Mouse (Mus musculus): ENCODE measurements at regions not wholly inside any gene's neighbourhood (a gene's known extent, or its start where the extent isn't known, plus 50 kb on each side); places are given as distances from the start of the nearest gene placed in this dataset.

- Histone ChIP-seq H3K4me1 (ENCODE audit: control insufficient read depth, insufficient read depth, low read length) (no peaks in the 10 kb centered on the region), H3K27me3 (ENCODE audit: control insufficient read depth, insufficient read depth, low read length) (no peaks in the 10 kb centered on the region), H3K9ac (ENCODE audit: low read depth, low read length, severe bottlenecking) (no peak overlapping the region), H3K9me3 (ENCODE audit: control insufficient read depth, low read length) (no peaks in the 10 kb centered on the region), H3K4me3 (replicated peaks; ENCODE audit: low read length) (no peak overlapping the region), H3K27ac (replicated peaks; ENCODE audit: low read depth, low read length) (no peak overlapping the region), H3K4me2 (replicated peaks; ENCODE audit: low read depth, low read length, severe bottlenecking) (no peak overlapping the region), H3K36me3 (ENCODE audit: control insufficient read depth, insufficient read depth, low read length) (no peaks in the 10 kb centered on the region)
- no peak for ATAC-seq (ENCODE audit: low FRiP score, low read depth)
- TF ChIP-seq POLR2A (IDR thresholded peaks at IDR 0.05; ENCODE audit: borderline replicate concordance, extremely low read depth, insufficient read depth, insufficient read length) = no peak
- no peak for DNase-seq (ENCODE audit: low spot score)
- WGBS = 68% methylated on average over 5 of the region's 5 CpGs
Measured at GRCm38 (mm10) chr11:63812146-63812545, 109.9 kb downstream of the Hs3st3b1 start.

GRCm38 (mm10) chr11:63822847-63823246, 99.2 kb downstream of the Hs3st3b1 start:
- Histone ChIP-seq H3K27ac (replicated peaks; ENCODE audit: low read depth, low read length) (no peak overlapping the region), H3K4me3 (replicated peaks; ENCODE audit: low read length) (no peak overlapping the region), H3K9ac (ENCODE audit: low read depth, low read length, severe bottlenecking) (no peak overlapping the region), H3K36me3 (ENCODE audit: control insufficient read depth, insufficient read depth, low read length) (no peaks in the 10 kb centered on the region), H3K27me3 (ENCODE audit: control insufficient read depth, insufficient read depth, low read length) (no peaks in the 10 kb centered on the region), H3K4me2 (replicated peaks; ENCODE audit: low read depth, low read length, severe bottlenecking) (no peak overlapping the region), H3K9me3 (ENCODE audit: control insufficient read depth, low read length) (no peaks in the 10 kb centered on the region), H3K4me1 (ENCODE audit: control insufficient read depth, insufficient read depth, low read length) (no peaks in the 10 kb centered on the region)
- ATAC-seq (ENCODE audit: low FRiP score, low read depth) (no peak), DNase-seq (ENCODE audit: low spot score) (no peak)
- 73% methylated on average over 4 of the region's 4 CpGs for WGBS
- TF ChIP-seq POLR2A (IDR thresholded peaks at IDR 0.05; ENCODE audit: borderline replicate concordance, extremely low read depth, insufficient read depth, insufficient read length) = no peak

- no peaks in the 10 kb centered on the region for H3K9me3 ChIP-seq (ENCODE audit: control insufficient read depth, low read length)
- ATAC-seq (ENCODE audit: low FRiP score, low read depth) = no peak
- no peak overlapping the region for H3K4me3 ChIP-seq (replicated peaks; ENCODE audit: low read length)
- H3K36me3 ChIP-seq (ENCODE audit: control insufficient read depth, insufficient read depth, low read length) = no peaks in the 10 kb centered on the region
- TF ChIP-seq POLR2A (IDR thresholded peaks at IDR 0.05; ENCODE audit: borderline replicate concordance, extremely low read depth, insufficient read depth, insufficient read length) = no peak
- no peak for DNase-seq (ENCODE audit: low spot score)
- H3K27me3 ChIP-seq (ENCODE audit: control insufficient read depth, insufficient read depth, low read length) = no peaks in the 10 kb centered on the region
- H3K27ac ChIP-seq (replicated peaks; ENCODE audit: low read depth, low read length) = no peak overlapping the region
- peaks cover 7% of the 10 kb centered on the region for H3K4me1 ChIP-seq (ENCODE audit: control insufficient read depth, insufficient read depth, low read length)
- no peak overlapping the region for H3K4me2 ChIP-seq (replicated peaks; ENCODE audit: low read depth, low read length, severe bottlenecking)
- 76% methylated on average over 6 of the region's 6 CpGs for WGBS
- H3K9ac ChIP-seq (ENCODE audit: low read depth, low read length, severe bottlenecking) = no peak overlapping the region
Measured at GRCm38 (mm10) chr11:63827271-63827762, 94.8 kb downstream of the Hs3st3b1 start.

GRCm38 (mm10) chr11:63833480-63833879, 88.6 kb downstream of the Hs3st3b1 start:
- ATAC-seq (ENCODE audit: low FRiP score, low read depth) (no peak), DNase-seq (ENCODE audit: low spot score) (peak; percentile 2)
- no peak overlapping the region for H3K9ac ChIP-seq (ENCODE audit: low read depth, low read length, severe bottlenecking)
- no peaks in the 10 kb centered on the region for H3K9me3 ChIP-seq (ENCODE audit: control insufficient read depth, low read length)
- H3K4me3 ChIP-seq (replicated peaks; ENCODE audit: low read length) = no peak overlapping the region
- H3K4me2 ChIP-seq (replicated peaks; ENCODE audit: low read depth, low read length, severe bottlenecking) = no peak overlapping the region
- peaks cover 7% of the 10 kb centered on the region for H3K4me1 ChIP-seq (ENCODE audit: control insufficient read depth, insufficient read depth, low read length)
- no peaks in the 10 kb centered on the region for H3K36me3 ChIP-seq (ENCODE audit: control insufficient read depth, insufficient read depth, low read length)
- no peak overlapping the region for H3K27ac ChIP-seq (replicated peaks; ENCODE audit: low read depth, low read length)
- no peaks in the 10 kb centered on the region for H3K27me3 ChIP-seq (ENCODE audit: control insufficient read depth, insufficient read depth, low read length)
- TF ChIP-seq POLR2A (IDR thresholded peaks at IDR 0.05; ENCODE audit: borderline replicate concordance, extremely low read depth, insufficient read depth, insufficient read length) = no peak
- 41% methylated on average over 3 of the region's 3 CpGs for WGBS

GRCm38 (mm10) chr11:63834140-63834539, 88.0 kb downstream of the Hs3st3b1 start:
- H3K36me3 ChIP-seq (ENCODE audit: control insufficient read depth, insufficient read depth, low read length) = no peaks in the 10 kb centered on the region
- 35% methylated on average over 4 of the region's 4 CpGs for WGBS
- ATAC-seq (ENCODE audit: low FRiP score, low read depth) = no peak

GRCm38 (mm10) chr11:63834631-63835030, 87.5 kb downstream of the Hs3st3b1 start:
- no peak overlapping the region for H3K4me3 ChIP-seq (replicated peaks; ENCODE audit: low read length)
- ATAC-seq (ENCODE audit: low FRiP score, low read depth) (no peak), DNase-seq (ENCODE audit: low spot score) (peak; percentile 1)
- peaks cover 7% of the 10 kb centered on the region for H3K4me1 ChIP-seq (ENCODE audit: control insufficient read depth, insufficient read depth, low read length)
- no peaks in the 10 kb centered on the region for H3K36me3 ChIP-seq (ENCODE audit: control insufficient read depth, insufficient read depth, low read length)
- H3K27me3 ChIP-seq (ENCODE audit: control insufficient read depth, insufficient read depth, low read length) = no peaks in the 10 kb centered on the region
- TF ChIP-seq POLR2A (IDR thresholded peaks at IDR 0.05; ENCODE audit: borderline replicate concordance, extremely low read depth, insufficient read depth, insufficient read length) = no peak
- H3K9ac ChIP-seq (ENCODE audit: low read depth, low read length, severe bottlenecking) = no peak overlapping the region
- H3K27ac ChIP-seq (replicated peaks; ENCODE audit: low read depth, low read length) = no peak overlapping the region
- WGBS = 71% methylated on average over 7 of the region's 7 CpGs
- H3K9me3 ChIP-seq (ENCODE audit: control insufficient read depth, low read length) = no peaks in the 10 kb centered on the region
- no peak overlapping the region for H3K4me2 ChIP-seq (replicated peaks; ENCODE audit: low read depth, low read length, severe bottlenecking)

More at GRCm38 (mm10) chr11:63834140-63834539, 88.0 kb downstream of the Hs3st3b1 start:
- Histone ChIP-seq H3K9ac (ENCODE audit: low read depth, low read length, severe bottlenecking) (no peak overlapping the region), H3K4me3 (replicated peaks; ENCODE audit: low read length) (no peak overlapping the region), H3K27ac (replicated peaks; ENCODE audit: low read depth, low read length) (no peak overlapping the region), H3K4me1 (ENCODE audit: control insufficient read depth, insufficient read depth, low read length) (peaks cover 7% of the 10 kb centered on the region), H3K9me3 (ENCODE audit: control insufficient read depth, low read length) (no peaks in the 10 kb centered on the region), H3K4me2 (replicated peaks; ENCODE audit: low read depth, low read length, severe bottlenecking) (no peak overlapping the region), H3K27me3 (ENCODE audit: control insufficient read depth, insufficient read depth, low read length) (no peaks in the 10 kb centered on the region)
- no peak for TF ChIP-seq POLR2A (IDR thresholded peaks at IDR 0.05; ENCODE audit: borderline replicate concordance, extremely low read depth, insufficient read depth, insufficient read length)
- peak; percentile 1 for DNase-seq (ENCODE audit: low spot score)

Data from limb, embryonic 14.5 days (tissue).